ENCODE assay signal across 14 mouse cellular contexts in the genomic region with DNA sequence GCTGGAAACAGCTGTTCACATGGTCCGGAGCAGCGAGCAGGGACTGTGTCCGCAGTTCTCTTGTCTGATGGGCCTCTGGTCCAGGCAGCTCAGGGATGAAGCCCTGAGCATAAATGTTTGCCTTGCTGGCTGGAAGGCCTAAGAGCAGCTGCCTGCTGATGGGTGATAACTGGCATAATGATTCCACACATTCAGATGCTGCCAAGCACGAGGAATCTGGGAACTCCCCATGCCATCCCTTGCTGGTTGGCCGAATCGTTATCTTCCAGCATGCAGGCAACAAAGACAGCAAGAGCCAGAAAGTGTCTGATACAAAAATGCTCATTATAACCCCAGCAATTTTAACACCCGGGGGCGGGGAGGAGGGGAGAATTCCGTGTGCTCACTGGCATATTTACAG.
DNase-seq lines count a peak whose midpoint lies in the region; TF ChIP-seq lines count a peak whose summit lies in the region.
"Had no signal": no experiment of that assay in that cellular context is flagged by ENCODE, and none has a peak within 500 bp of the region (broad histone marks: within the 10 kb centered on the region; RNA-seq: fewer than 3 reads in every experiment).

No protein-coding gene starts in this region.

- peak; percentile 6 to 8 for DNase-seq in frontal cortex, postnatal 10 days (ENCODE audit: low spot score in 2 of 2)
- DNase-seq in frontal cortex, postnatal 14 days (ENCODE audit: low spot score in 2 of 2) = no peak
- peak; percentile 48 for DNase-seq in left cerebral cortex, postnatal 4 days
- no peak for DNase-seq in left cerebral cortex, adult 2 months (ENCODE audit: extremely low spot score in 1 of 2, low spot score in 2 of 2)
- peak; percentile 90 for DNase-seq in brain, embryonic 14.5 days (ENCODE audit: low read depth)
- DNase-seq in retina, embryonic 14.5 days (ENCODE audit: low spot score) = peak; percentile 3
- no peak for DNase-seq in urinary bladder, postnatal 14 days (ENCODE audit: low spot score)
- DNase-seq in adrenal gland, postnatal 36 days = no peak
- DNase-seq: adrenal gland, postnatal 14 days; kidney, adult 11 months; kidney, postnatal 25 days; lung, postnatal 10 days; thymus, adult 18-20 months had no signal

- H3K27ac ChIP-seq in left cerebral cortex, adult 2 months = no peak overlapping the region
- H3K27ac ChIP-seq: embryonic facial prominence, embryonic 15.5 days had no signal

- intact Hi-C loops in left cerebral cortex, postnatal 4 days (cut with DNase I) = no loop called here
- intact Hi-C loops in left cerebral cortex, adult 2 months (cut with DNase I) = no loop called here

- TF ChIP-seq POLR2A in brain, embryonic 14.5 days (IDR thresholded peaks at IDR 0.05; ENCODE audit: borderline replicate concordance, extremely low read depth, insufficient read depth, insufficient read length, poor library complexity, severe bottlenecking) = no peak

- H3K4me3 ChIP-seq in left cerebral cortex, adult 2 months = no peak overlapping the region
- H3K4me3 ChIP-seq: embryonic facial prominence, embryonic 15.5 days had no signal

- TF ChIP-seq CTCF in left cerebral cortex, adult 2 months (IDR thresholded peaks at IDR 0.05) = no peak
- TF ChIP-seq CTCF in brain, embryonic 14.5 days (IDR thresholded peaks at IDR 0.05; ENCODE audit: borderline replicate concordance, extremely low read depth, insufficient read depth, insufficient read length) = no peak

Comparison
In these comparisons a context has a peak if more than half of its experiments do, and no peak if none do; other contexts are left out.
1. DNase-seq: peak in frontal cortex, postnatal 10 days (2 of 2), left cerebral cortex, postnatal 4 days (single experiment), brain, embryonic 14.5 days (single experiment) and retina, embryonic 14.5 days (single experiment); none in frontal cortex, postnatal 14 days (0 of 2), left cerebral cortex, adult 2 months (0 of 2), urinary bladder, postnatal 14 days (single experiment) and adrenal gland, postnatal 36 days (0 of 2).